ENCODE assay signal across 9 mouse cellular contexts in the genomic region with DNA sequence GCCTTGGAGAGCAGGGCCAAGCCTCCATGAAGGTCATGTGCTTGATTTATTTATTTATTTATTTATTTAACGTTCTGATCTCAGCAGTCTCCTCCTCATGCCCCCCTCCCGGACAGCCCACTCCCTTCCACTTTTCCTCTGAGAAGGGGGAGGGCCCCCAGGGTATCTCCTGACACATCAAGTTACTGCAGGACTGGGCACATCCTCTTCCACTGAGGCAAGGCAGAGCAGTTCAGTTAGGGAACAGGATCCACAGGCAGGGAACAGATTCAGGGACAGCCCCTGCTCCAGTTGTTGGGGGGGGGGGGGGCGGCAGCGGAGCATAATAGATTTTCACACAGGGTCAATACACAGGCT. TPM values are rescaled to one million over a fixed set of nuclear protein-coding genes. Genes with fewer than 3 reads are reported as not detected.
DNase-seq lines count a peak whose midpoint lies in the region; ATAC-seq and TF ChIP-seq lines count a peak whose summit lies in the region.
"Had no signal": no experiment of that assay in that cellular context is flagged by ENCODE, and none has a peak within 500 bp of the region (broad histone marks: within the 10 kb centered on the region; RNA-seq: fewer than 3 reads in every experiment).

No protein-coding gene starts in this region.

- no peaks in the 10 kb centered on the region for H3K27me3 ChIP-seq in heart, postnatal 0 days (ENCODE audit: control insufficient read depth, insufficient read depth, low read length)
- no peaks in the 10 kb centered on the region for H3K27me3 ChIP-seq in embryonic facial prominence, embryonic 13.5 days
- no peaks in the 10 kb centered on the region for H3K27me3 ChIP-seq in hindbrain, postnatal 0 days (ENCODE audit: insufficient read depth, low read length)
- H3K27me3 ChIP-seq in midbrain, embryonic 13.5 days, result no peaks in the 10 kb centered on the region

- peak; percentile 18; the same call in 1 of the 2 replicates for ATAC-seq in heart, postnatal 0 days (ENCODE audit: insufficient read depth, low read depth)
- ATAC-seq in embryonic facial prominence, embryonic 13.5 days (ENCODE audit: insufficient number of reproducible peaks, insufficient read depth, low FRiP score, low TSS enrichment, low read depth), result peak; percentile 39; the same call in 1 of the 2 replicates
- ATAC-seq in hindbrain, postnatal 0 days, result peak; percentile 50
- peak; percentile 68; the same call in 1 of the 2 replicates for ATAC-seq in midbrain, embryonic 13.5 days

- no peaks in the 10 kb centered on the region for H3K36me3 ChIP-seq in heart, postnatal 0 days (replicated peaks; ENCODE audit: control insufficient read depth, insufficient read depth, low read length)
- H3K36me3 ChIP-seq in embryonic facial prominence, embryonic 13.5 days, result no peaks in the 10 kb centered on the region
- no peaks in the 10 kb centered on the region for H3K36me3 ChIP-seq in hindbrain, postnatal 0 days (ENCODE audit: insufficient read depth, low read length)
- H3K36me3 ChIP-seq in midbrain, embryonic 13.5 days, result no peaks in the 10 kb centered on the region

- no peak overlapping the region for H3K27ac ChIP-seq in heart, postnatal 0 days (ENCODE audit: low read depth)
- no peak overlapping the region for H3K27ac ChIP-seq in embryonic facial prominence, embryonic 13.5 days
- H3K27ac ChIP-seq in hindbrain, postnatal 0 days, result no peak overlapping the region
- H3K27ac ChIP-seq in midbrain, embryonic 13.5 days, result no peak overlapping the region

- no peak for DNase-seq in heart, postnatal 0 days (ENCODE audit: low spot score)
- DNase-seq in heart, adult 8-10 months (ENCODE audit: low spot score), result no peak
- no peak for DNase-seq in hindbrain, postnatal 0 days (ENCODE audit: low spot score)
- no peak for DNase-seq in cerebellum, adult 11-12 months
- DNase-seq in adrenal gland, adult 8-10 months, result no peak
- no peak for DNase-seq in left cerebral cortex, adult 9 months (ENCODE audit: low spot score in 2 of 2)

- H3K9me3 ChIP-seq in heart, postnatal 0 days (replicated peaks; ENCODE audit: control insufficient read depth, low read length), result no peaks in the 10 kb centered on the region
- H3K9me3 ChIP-seq in embryonic facial prominence, embryonic 13.5 days, result no peaks in the 10 kb centered on the region
- no peaks in the 10 kb centered on the region for H3K9me3 ChIP-seq in hindbrain, postnatal 0 days (ENCODE audit: low read length)
- H3K9me3 ChIP-seq in midbrain, embryonic 13.5 days, result no peaks in the 10 kb centered on the region

- H3K9ac ChIP-seq in heart, postnatal 0 days (replicated peaks; ENCODE audit: low read depth, low read length), result no peak overlapping the region
- H3K9ac ChIP-seq in embryonic facial prominence, embryonic 13.5 days, result peak overlapping the region; percentile 67; the same call in 1 of the 2 replicates
- H3K9ac ChIP-seq in hindbrain, postnatal 0 days (replicated peaks; ENCODE audit: low read length), result no peak overlapping the region
- H3K9ac ChIP-seq in midbrain, embryonic 13.5 days (replicated peaks), result no peak overlapping the region

- no peaks in the 10 kb centered on the region for H3K4me1 ChIP-seq in heart, postnatal 0 days (ENCODE audit: control insufficient read depth, insufficient read depth)
- H3K4me1 ChIP-seq in embryonic facial prominence, embryonic 13.5 days, result peaks cover 10% of the 10 kb centered on the region; the same call in 1 of the 2 replicates
- H3K4me1 ChIP-seq in hindbrain, postnatal 0 days (ENCODE audit: insufficient read depth, low read length), result no peaks in the 10 kb centered on the region
- H3K4me1 ChIP-seq in midbrain, embryonic 13.5 days (replicated peaks), result peaks cover 5% of the 10 kb centered on the region

- peak overlapping the region; percentile 54 for H3K4me2 ChIP-seq in heart, postnatal 0 days (ENCODE audit: low read depth, low read length)
- H3K4me2 ChIP-seq in embryonic facial prominence, embryonic 13.5 days, result peak overlapping the region; percentile 72
- peak overlapping the region; percentile 51 for H3K4me2 ChIP-seq in hindbrain, postnatal 0 days (ENCODE audit: low read depth, low read length)
- peak overlapping the region; percentile 58 for H3K4me2 ChIP-seq in midbrain, embryonic 13.5 days (replicated peaks)

- 70% methylated on average over 4 of the region's 4 CpGs for WGBS in heart, postnatal 0 days
- 58% methylated on average over 4 of the region's 4 CpGs for WGBS in embryonic facial prominence, embryonic 13.5 days
- 69% methylated on average over 4 of the region's 4 CpGs for WGBS in hindbrain, postnatal 0 days
- WGBS in midbrain, embryonic 13.5 days, result 76% methylated on average over 4 of the region's 4 CpGs

- H3K4me3 ChIP-seq in heart, postnatal 0 days (ENCODE audit: low read depth, low read length), result 0 out of 2 replicates have a peak overlapping the region, but pooled peaks have one; percentile 26
- H3K4me3 ChIP-seq in embryonic facial prominence, embryonic 13.5 days, result peak overlapping the region; percentile 41
- H3K4me3 ChIP-seq in hindbrain, postnatal 0 days (ENCODE audit: low read length), result no peak overlapping the region
- no peak overlapping the region for H3K4me3 ChIP-seq in midbrain, embryonic 13.5 days (replicated peaks)
- H3K4me3 ChIP-seq: erythroblast, embryonic 14.5 days had no signal

- no peak for TF ChIP-seq CTCF in heart, postnatal 0 days (IDR thresholded peaks at IDR 0.05; ENCODE audit: low read depth)
- TF ChIP-seq CTCF in hindbrain, postnatal 0 days (IDR thresholded peaks at IDR 0.05; ENCODE audit: low read depth), result no peak

- TF ChIP-seq EP300 in heart, postnatal 0 days (IDR thresholded peaks at IDR 0.05; ENCODE audit: low read depth), result no peak

RNA-seq across cellular contexts. Expression of gene Zbtb2, which starts 40.8 kb away (rescaled TPM):
- total RNA-seq in heart, postnatal 0 days (2014; rRNA removed; ENCODE audit: low replicate concordance), result 16.3 and 19.8 TPM in 2 replicates
- 5.1 and 5.2 TPM in 2 replicates for polyA plus RNA-seq in heart, postnatal 0 days (2015; fragmentation: Nextera tagmentation; extraction: Ambion mirVana)
- total RNA-seq in heart, adult 8-10 months (2022), result 1 to 10 TPM; 5.4 to 6.9 (median 5.7) TPM
- polyA plus RNA-seq in embryonic facial prominence, embryonic 13.5 days (2015; fragmentation: Nextera tagmentation; extraction: Ambion mirVana), result 15.3 and 15.5 TPM in 2 replicates
- total RNA-seq in hindbrain, postnatal 0 days (2014; rRNA removed), result 18.0 and 19.5 TPM in 2 replicates
- polyA plus RNA-seq in hindbrain, postnatal 0 days (2015; fragmentation: Nextera tagmentation; extraction: Ambion mirVana), result 11.8 and 13.5 TPM in 2 replicates
- polyA plus RNA-seq in midbrain, embryonic 13.5 days (2015; fragmentation: Nextera tagmentation; extraction: Ambion mirVana), result 18.6 and 18.7 TPM in 2 replicates
- total RNA-seq in adrenal gland, adult 8-10 months (2022), result 10 to 100 TPM in 1 of 4 experiments, 1 to 10 TPM in 3; 9.2 to 10.1 (median 9.5) TPM

Comparison
In these comparisons a context has a peak if more than half of its experiments do, and no peak if none do; other contexts are left out.
1. ATAC-seq: peak in every context shown above with its lines; median percentile 68 in midbrain, embryonic 13.5 days; 50 in hindbrain, postnatal 0 days; 39 in embryonic facial prominence, embryonic 13.5 days; 18 in heart, postnatal 0 days.
2. H3K4me3 ChIP-seq: peak in heart, postnatal 0 days (single experiment) and embryonic facial prominence, embryonic 13.5 days (single experiment); none in hindbrain, postnatal 0 days (single experiment) and midbrain, embryonic 13.5 days (single experiment).
3. Peak in every context shown above with its lines, with median percentiles within 50 percentile points of each other: H3K4me2 ChIP-seq.